Mouse (Mus musculus): ENCODE results near the gene Prss27.

The Prss27 gene

GRCm38 (mm10) chr17:24037844-24038243 lies at the start of gene Prss27:
Prss27 (plus strand) TSS chr17:24038144.
- no peak for DNase-seq

GRCm38 (mm10) chr17:23989802-23990201 lies 48.1 kb upstream of the Prss27 start:
- DNase-seq: no peak

- DNase-seq: no peak
Measured at GRCm38 (mm10) chr17:23992789-23993553, 45.0 kb upstream of the Prss27 start.

- DNase-seq: peak; percentile 85
Measured at GRCm38 (mm10) chr17:23993559-23994428, 44.1 kb upstream of the Prss27 start.

GRCm38 (mm10) chr17:23994667-23995066 lies 43.3 kb upstream of the Prss27 start:
- no peak for DNase-seq

- no peak for DNase-seq
Measured at GRCm38 (mm10) chr17:23995421-23995820, 42.5 kb upstream of the Prss27 start.

GRCm38 (mm10) chr17:23997901-23998300 lies 40.0 kb upstream of the Prss27 start, which contains the start of gene Prss22:
Prss22 (minus strand) TSS chr17:23998100.
- DNase-seq: no peak

GRCm38 (mm10) chr17:23998383-23998782 lies 39.6 kb upstream of the Prss27 start:
- DNase-seq: no peak

GRCm38 (mm10) chr17:24000404-24000803 lies 37.5 kb upstream of the Prss27 start:
- no peak for DNase-seq

- peak; percentile 53 for DNase-seq
Measured at GRCm38 (mm10) chr17:24004071-24004665, 33.8 kb upstream of the Prss27 start.

GRCm38 (mm10) chr17:24005049-24005448 lies 32.9 kb upstream of the Prss27 start:
- DNase-seq: no peak

- DNase-seq: no peak
Measured at GRCm38 (mm10) chr17:24006930-24007329, 31.0 kb upstream of the Prss27 start.

- no peak for DNase-seq
Measured at GRCm38 (mm10) chr17:24007391-24007790, 30.6 kb upstream of the Prss27 start.

GRCm38 (mm10) chr17:24008105-24008504 lies 29.8 kb upstream of the Prss27 start:
- DNase-seq: no peak

- no peak for DNase-seq
Measured at GRCm38 (mm10) chr17:24009617-24010016, 28.3 kb upstream of the Prss27 start.

- no peak for DNase-seq
Measured at GRCm38 (mm10) chr17:24012921-24013320, 25.0 kb upstream of the Prss27 start.

- no peak for DNase-seq
Measured at GRCm38 (mm10) chr17:24014433-24014965, 23.4 kb upstream of the Prss27 start.

GRCm38 (mm10) chr17:24015727-24016126 lies 22.2 kb upstream of the Prss27 start:
- no peak for DNase-seq

- DNase-seq: no peak
Measured at GRCm38 (mm10) chr17:24020696-24021095, 17.2 kb upstream of the Prss27 start.

GRCm38 (mm10) chr17:24021375-24022199 lies 16.4 kb upstream of the Prss27 start:
- DNase-seq: no peak

GRCm38 (mm10) chr17:24029477-24029876 lies 8.5 kb upstream of the Prss27 start:
- DNase-seq: no peak

- no peak for DNase-seq
Measured at GRCm38 (mm10) chr17:24030551-24030950, 7.4 kb upstream of the Prss27 start.

Measured in cerebellum, adult 9-11 months (tissue).